Mouse (Mus musculus) stomach, embryonic 15.5 days (tissue): ENCODE data around the gene Asap3. TPM values are rescaled to one million over a fixed set of nuclear protein-coding genes. Genes with fewer than 3 reads are reported as not detected.
A peak's percentile ranks its signal among the peaks of the same experiment; 100 is the strongest.

Experiments
- ATAC-seq: fragments of 200-750 bp; cut with Nextera tagmentation; 2 replicates; pipeline ENCODE4 v1.8.0; 2017; ENCODE audit warnings: low read depth, moderate number of reproducible peaks, moderate TSS enrichment; ENCODE audit not compliant: insufficient read depth, low FRiP score
- H3K27ac ChIP-seq: fragments of 300-500 bp; sonication (generic); 2 replicates; pipeline ENCODE4 v1.5.1; 2015; ENCODE audit warnings: mild to moderate bottlenecking, inconsistent platforms
- H3K27me3 ChIP-seq: fragments of 300-500 bp; sonication (generic); replicated peaks from 2 replicates; pipeline ENCODE4 v1.6.1; 2015; ENCODE audit warnings: inconsistent platforms
- H3K36me3 ChIP-seq: fragments of 300-500 bp; sonication (generic); 2 replicates; pipeline ENCODE4 v1.6.1; 2015; ENCODE audit warnings: inconsistent platforms
- H3K4me1 ChIP-seq: fragments of 300-500 bp; sonication (generic); 2 replicates; pipeline ENCODE4 v1.6.1; 2015; ENCODE audit warnings: inconsistent platforms
- H3K4me2 ChIP-seq: fragments of 300-500 bp; sonication (generic); 2 replicates; pipeline ENCODE4 v1.6.1; 2015; ENCODE audit warnings: mild to moderate bottlenecking, inconsistent platforms
- H3K4me3 ChIP-seq: fragments of 300-500 bp; sonication (generic); replicated peaks from 2 replicates; pipeline ENCODE4 v1.5.1; 2015; ENCODE audit warnings: inconsistent platforms
- H3K9ac ChIP-seq: fragments of 300-500 bp; sonication (generic); 2 replicates; pipeline ENCODE4 v1.6.1; 2015; ENCODE audit warnings: inconsistent platforms
- H3K9me3 ChIP-seq: fragments of 300-500 bp; sonication (generic); 2 replicates; pipeline ENCODE4 v1.6.1; 2016; ENCODE audit warnings: inconsistent platforms
- WGBS: fragments of 180-500 bp; shearing (Covaris S2); methylation state at CpG from one replicate; pipeline ENCODE4 v1.1.7; 2015; 5-methylcytosine and 5-hydroxymethylcytosine counted together
- polyA plus RNA-seq: library from polyadenylated mRNA; unstranded; fragments of >200 nt; fragmentation: Nextera tagmentation; extraction: Ambion mirVana; gene quantifications from 2 replicates; pipeline ENCODE4 v1.2.1, GENCODE M21; 2015

Gene Asap3
- polyA plus RNA-seq, result 6.4 and 7.8 TPM in 2 replicates

GRCm38 (mm10) chr4:136206033-136206893 lies at the start of gene Asap3:
TSS of gene Asap3 (plus strand) at chr4:136206365.
- peak within 1 kb of the TSS; percentile 95 for H3K4me2 ChIP-seq
- peaks cover 24% of the 10 kb centered on the region for H3K4me1 ChIP-seq
- peak within 1 kb of the TSS; percentile 52 for H3K4me3 ChIP-seq
- ATAC-seq, result peak; percentile 91
- H3K36me3 ChIP-seq, result no peaks in the 10 kb centered on the region
- under 1% methylated on average over 54 of the region's 54 CpGs for WGBS
- no peaks in the 10 kb centered on the region for H3K9me3 ChIP-seq
- H3K27me3 ChIP-seq, result no peaks in the 10 kb centered on the region
- peak within 1 kb of the TSS; percentile 73 for H3K27ac ChIP-seq
- peak within 1 kb of the TSS; percentile 33 for H3K9ac ChIP-seq

GRCm38 (mm10) chr4:136158498-136158897 lies 47.7 kb upstream of the Asap3 start:
- H3K27ac ChIP-seq, result no peak overlapping the region
- H3K36me3 ChIP-seq, result no peaks in the 10 kb centered on the region
- WGBS, result 76% methylated on average over 6 of the region's 6 CpGs
- peaks cover 5% of the 10 kb centered on the region; the same call in 1 of the 2 replicates for H3K4me1 ChIP-seq
- H3K4me3 ChIP-seq, result no peak overlapping the region
- H3K4me2 ChIP-seq, result no peak overlapping the region
- no peaks in the 10 kb centered on the region for H3K27me3 ChIP-seq
- ATAC-seq, result no peak
- no peak overlapping the region for H3K9ac ChIP-seq
- no peaks in the 10 kb centered on the region for H3K9me3 ChIP-seq

- Histone ChIP-seq H3K4me2 (no peak overlapping the region), H3K9me3 (no peaks in the 10 kb centered on the region), H3K4me3 (no peak overlapping the region), H3K9ac (no peak overlapping the region), H3K27ac (no peak overlapping the region), H3K4me1 (peaks cover 5% of the 10 kb centered on the region; the same call in 1 of the 2 replicates), H3K36me3 (no peaks in the 10 kb centered on the region), H3K27me3 (no peaks in the 10 kb centered on the region)
- 13% methylated on average over 5 of the region's 5 CpGs for WGBS
- ATAC-seq, result no peak
Measured at GRCm38 (mm10) chr4:136159802-136160397, 46.3 kb upstream of the Asap3 start.

- Histone ChIP-seq H3K4me2 (no peak overlapping the region), H3K9me3 (no peaks in the 10 kb centered on the region), H3K4me1 (peaks cover 5% of the 10 kb centered on the region; the same call in 1 of the 2 replicates), H3K27ac (no peak overlapping the region), H3K27me3 (no peaks in the 10 kb centered on the region), H3K9ac (no peak overlapping the region), H3K36me3 (no peaks in the 10 kb centered on the region), H3K4me3 (no peak overlapping the region)
- WGBS, result 3% methylated on average over 10 of the region's 11 CpGs
- ATAC-seq, result peak; percentile 63
Measured at GRCm38 (mm10) chr4:136163448-136163847, 42.7 kb upstream of the Asap3 start.

- Histone ChIP-seq H3K4me3 (no peak overlapping the region), H3K4me2 (no peak overlapping the region), H3K9me3 (no peaks in the 10 kb centered on the region), H3K36me3 (no peaks in the 10 kb centered on the region), H3K9ac (no peak overlapping the region), H3K27me3 (no peaks in the 10 kb centered on the region), H3K4me1 (peaks cover under 1% of the 10 kb centered on the region; the same call in 1 of the 2 replicates), H3K27ac (no peak overlapping the region)
- ATAC-seq, result no peak
- WGBS, result 74% methylated on average over 8 of the region's 8 CpGs
Measured at GRCm38 (mm10) chr4:136164981-136165380, 41.2 kb upstream of the Asap3 start.

GRCm38 (mm10) chr4:136167701-136168100 lies 38.5 kb upstream of the Asap3 start:
- Histone ChIP-seq H3K9me3 (no peaks in the 10 kb centered on the region), H3K4me1 (no peaks in the 10 kb centered on the region), H3K36me3 (no peaks in the 10 kb centered on the region), H3K9ac (no peak overlapping the region), H3K27me3 (no peaks in the 10 kb centered on the region), H3K4me2 (no peak overlapping the region), H3K4me3 (no peak overlapping the region), H3K27ac (no peak overlapping the region)
- WGBS, result 79% methylated on average over 3 of the region's 3 CpGs
- no peak for ATAC-seq

GRCm38 (mm10) chr4:136170401-136170800 lies 35.8 kb upstream of the Asap3 start:
- H3K27ac ChIP-seq, result no peak overlapping the region
- WGBS, result 79% methylated on average over 4 of the region's 4 CpGs
- no peak overlapping the region for H3K9ac ChIP-seq
- no peak overlapping the region for H3K4me3 ChIP-seq
- ATAC-seq, result no peak
- H3K27me3 ChIP-seq, result no peaks in the 10 kb centered on the region
- no peaks in the 10 kb centered on the region for H3K36me3 ChIP-seq
- H3K4me2 ChIP-seq, result no peak overlapping the region
- H3K9me3 ChIP-seq, result no peaks in the 10 kb centered on the region
- peaks cover 25% of the 10 kb centered on the region for H3K4me1 ChIP-seq

- H3K4me1 ChIP-seq, result peaks cover 36% of the 10 kb centered on the region
- no peaks in the 10 kb centered on the region for H3K9me3 ChIP-seq
- H3K27ac ChIP-seq, result no peak overlapping the region
- no peaks in the 10 kb centered on the region for H3K36me3 ChIP-seq
- no peaks in the 10 kb centered on the region for H3K27me3 ChIP-seq
- ATAC-seq, result no peak
- H3K4me2 ChIP-seq, result peak overlapping the region; percentile 99
- H3K4me3 ChIP-seq, result peak overlapping the region; percentile 78
- 23% methylated on average over 12 of the region's 12 CpGs for WGBS
- no peak overlapping the region; the same call in 1 of the 2 replicates for H3K9ac ChIP-seq
Measured at GRCm38 (mm10) chr4:136171455-136171854, 34.7 kb upstream of the Asap3 start.

GRCm38 (mm10) chr4:136172011-136172541 lies 34.1 kb upstream of the Asap3 start, which contains the start of gene E2f2:
TSS of gene E2f2 (plus strand) at chr4:136172394.
- Histone ChIP-seq H3K36me3 (no peaks in the 10 kb centered on the region), H3K4me3 (peak within 1 kb of the TSS; percentile 78), H3K9ac (peak within 1 kb of the TSS; percentile 35), H3K9me3 (no peaks in the 10 kb centered on the region), H3K4me1 (peaks cover 42% of the 10 kb centered on the region), H3K27me3 (no peaks in the 10 kb centered on the region), H3K27ac (peak within 1 kb of the TSS; percentile 71), H3K4me2 (peak within 1 kb of the TSS; percentile 99)
- ATAC-seq, result peak; percentile 41; the same call in 1 of the 2 replicates
- under 1% methylated on average over 35 of the region's 35 CpGs for WGBS

- H3K9me3 ChIP-seq, result no peaks in the 10 kb centered on the region
- H3K4me1 ChIP-seq, result peaks cover 48% of the 10 kb centered on the region
- H3K36me3 ChIP-seq, result no peaks in the 10 kb centered on the region
- ATAC-seq, result peak; percentile 15; the same call in 1 of the 2 replicates
- peak overlapping the region; percentile 35 for H3K9ac ChIP-seq
- no peaks in the 10 kb centered on the region for H3K27me3 ChIP-seq
- under 1% methylated on average over 64 of the region's 67 CpGs for WGBS
- H3K27ac ChIP-seq, result peak overlapping the region; percentile 71
- peak overlapping the region; percentile 78 for H3K4me3 ChIP-seq
- H3K4me2 ChIP-seq, result peak overlapping the region; percentile 99
Measured at GRCm38 (mm10) chr4:136172542-136173209, 33.5 kb upstream of the Asap3 start.

GRCm38 (mm10) chr4:136173210-136173715 lies 32.9 kb upstream of the Asap3 start:
- Histone ChIP-seq H3K4me2 (peak overlapping the region; percentile 99), H3K27me3 (no peaks in the 10 kb centered on the region), H3K9me3 (no peaks in the 10 kb centered on the region), H3K9ac (peak overlapping the region; percentile 35; the same call in 1 of the 2 replicates), H3K4me1 (peaks cover 54% of the 10 kb centered on the region), H3K36me3 (no peaks in the 10 kb centered on the region), H3K27ac (peak overlapping the region; percentile 71), H3K4me3 (peak overlapping the region; percentile 78)
- ATAC-seq, result no peak
- 10% methylated on average over 14 of the region's 14 CpGs for WGBS
